Mouse (Mus musculus): ENCODE measurements around the gene Celf5.
A peak's percentile ranks its signal among the peaks of the same experiment; 100 is the strongest.
"Not testable (repeated sequence)": the region's sequence is repeated elsewhere in the genome, so short reads cannot be mapped to it uniquely, and the experiment has no call there.

Gene Celf5

DNA sequence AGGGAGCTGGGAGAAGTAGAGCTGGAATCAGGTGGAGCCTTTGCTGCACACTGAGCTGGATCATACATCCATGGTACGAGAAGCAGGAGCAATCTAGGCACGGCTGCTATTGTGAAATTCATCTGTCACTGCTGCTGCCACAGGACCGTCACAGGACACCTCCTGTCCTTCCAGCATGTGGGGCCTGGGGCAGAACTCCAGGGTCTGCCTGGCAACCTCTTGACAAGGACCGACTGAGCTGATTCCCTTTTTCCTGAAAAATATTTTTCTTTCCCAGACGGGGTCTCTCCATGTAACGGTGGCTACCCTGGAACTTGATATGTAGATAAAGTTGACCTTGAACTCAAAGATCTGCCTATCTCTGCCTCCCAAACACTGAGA lies 31.2 kb downstream of the Celf5 start:
- no peak for DNase-seq

GRCm38 (mm10) chr10:81450641-81451364 lies 31.7 kb downstream of the Celf5 start:
- DNase-seq: no peak

DNA sequence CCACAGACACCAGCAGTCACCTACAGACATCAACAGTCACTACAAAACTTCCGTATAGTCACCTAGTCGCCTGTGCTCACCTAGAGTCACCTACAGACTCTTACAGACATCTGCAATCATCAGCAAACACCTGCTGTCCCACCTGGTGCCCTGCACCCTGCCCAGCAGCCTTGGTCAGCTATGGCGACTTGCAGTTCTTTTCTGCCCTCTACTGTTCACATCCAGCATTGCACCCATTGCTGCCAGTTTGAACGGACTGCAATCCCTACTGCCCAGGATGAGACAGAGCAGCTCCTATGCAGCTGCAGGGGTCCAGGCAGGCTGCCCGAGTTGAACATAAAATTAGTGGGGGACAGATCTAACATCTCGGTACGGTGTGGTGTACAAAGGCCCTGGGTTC lies 32.4 kb downstream of the Celf5 start:
- peak; percentile 72 to 82 for DNase-seq

DNA sequence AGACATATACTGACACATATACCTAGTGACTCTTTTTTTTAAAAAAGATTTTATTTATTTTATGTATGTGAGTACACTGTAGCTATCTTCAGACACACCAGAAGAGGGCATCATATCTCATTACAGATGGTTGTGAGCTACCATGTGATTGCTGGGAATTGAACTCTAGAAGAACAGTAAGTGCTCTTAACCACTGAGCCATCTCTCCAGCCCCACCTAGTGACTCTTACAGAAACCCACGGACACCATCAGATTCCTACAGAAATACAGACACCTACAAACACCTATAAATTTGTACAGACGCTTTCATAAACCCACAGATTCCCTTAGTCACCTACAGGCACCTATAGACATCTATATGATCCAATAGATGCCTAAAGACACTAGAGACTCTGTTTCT lies 37.0 kb downstream of the Celf5 start:
- DNase-seq: not testable (repeated sequence)

DNA sequence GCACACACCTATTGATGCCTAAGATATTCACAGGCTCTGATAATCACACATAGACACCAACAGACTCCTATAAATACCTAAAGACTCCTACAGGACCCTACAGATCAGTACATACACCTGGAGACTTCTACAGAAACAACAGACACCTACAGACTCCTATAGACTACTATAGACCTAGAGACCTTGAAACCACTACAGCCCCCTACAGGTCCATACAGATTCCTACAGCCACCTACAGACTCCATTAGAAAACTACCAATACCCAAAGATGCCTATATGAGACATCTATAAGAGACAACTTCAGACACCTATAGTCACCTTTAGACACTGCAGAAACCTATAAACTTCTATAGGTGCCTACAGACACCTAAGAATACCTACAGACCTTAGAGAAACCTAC lies 41.5 kb downstream of the Celf5 start:
- DNase-seq: no peak

GRCm38 (mm10) chr10:81435436-81435835 lies 47.1 kb downstream of the Celf5 start:
- peak; percentile 83 to 87 for DNase-seq

DNA sequence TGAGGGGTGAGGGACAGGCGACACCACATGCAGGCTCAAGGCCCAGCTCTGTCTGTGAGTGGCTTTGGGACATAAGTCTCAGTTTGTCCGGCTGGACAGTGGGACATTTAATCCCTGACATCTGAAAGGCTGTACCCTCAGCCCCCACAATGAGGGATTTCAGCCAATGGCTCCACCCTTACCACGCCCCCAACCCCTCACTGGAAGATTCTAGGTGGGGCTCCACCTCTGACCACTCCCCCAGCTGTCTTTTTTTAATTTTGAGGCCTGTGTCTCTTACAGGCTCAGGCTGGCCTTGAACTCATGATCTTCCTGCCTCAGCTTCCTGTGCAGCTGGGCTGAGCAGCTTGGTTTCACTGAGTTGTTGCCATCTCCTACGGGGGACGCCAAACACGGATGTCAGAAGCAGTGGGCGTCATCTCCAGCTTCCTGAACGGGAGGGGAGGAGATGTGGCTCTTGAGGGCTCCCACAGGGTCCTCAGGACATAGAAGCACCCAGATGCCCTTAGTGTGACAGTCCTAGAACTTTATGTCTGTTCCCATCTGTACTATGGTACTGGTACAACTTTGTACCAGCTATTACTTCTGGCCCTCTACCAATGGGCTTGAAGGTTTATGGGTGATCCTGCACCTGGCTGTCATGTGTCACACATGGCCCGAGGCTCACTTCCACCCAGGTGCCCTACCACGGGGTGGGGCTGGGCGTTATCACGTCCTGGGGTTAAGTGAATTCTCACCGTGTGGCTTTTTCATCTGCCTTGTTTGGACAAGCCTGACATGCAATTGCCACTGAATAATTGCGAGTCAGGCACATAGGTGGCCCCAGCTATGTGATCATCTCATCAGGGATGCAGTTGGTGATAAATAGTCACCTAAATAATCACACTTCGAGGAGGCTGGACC lies 47.9 kb downstream of the Celf5 start:
- peak in 1 of 2 experiments; percentile 21 for DNase-seq

- DNase-seq: peak; percentile 80 to 81
Observed at GRCm38 (mm10) chr10:81433541-81434289, 48.8 kb downstream of the Celf5 start.

DNA sequence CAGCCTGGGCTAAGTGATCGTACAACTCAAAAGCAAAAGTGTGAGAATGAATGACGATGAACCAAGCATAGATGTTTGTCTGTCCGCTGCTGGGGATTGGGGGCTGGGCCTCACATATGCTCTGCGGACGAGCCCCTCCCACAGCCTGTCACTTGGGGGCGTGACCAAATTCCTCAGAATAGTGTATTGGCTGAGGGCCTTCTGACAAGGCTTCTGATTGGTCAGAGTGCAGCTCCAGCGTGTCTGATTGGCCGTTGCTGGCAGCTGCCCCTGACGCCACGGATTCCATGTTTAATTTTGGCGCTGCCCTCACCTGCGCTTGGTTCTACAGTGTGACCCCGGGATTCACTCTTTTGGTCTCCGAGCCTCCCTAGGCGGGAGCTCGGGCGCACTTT lies 49.6 kb downstream of the Celf5 start:
- peak; percentile 96 to 97 for DNase-seq

GRCm38 (mm10) chr10:81432169-81432867 lies 50.2 kb downstream of the Celf5 start:
- DNase-seq: no peak

GRCm38 (mm10) chr10:81431526-81432168 lies 50.9 kb downstream of the Celf5 start:
- peak in 1 of 2 experiments; percentile 31 for DNase-seq

DNA sequence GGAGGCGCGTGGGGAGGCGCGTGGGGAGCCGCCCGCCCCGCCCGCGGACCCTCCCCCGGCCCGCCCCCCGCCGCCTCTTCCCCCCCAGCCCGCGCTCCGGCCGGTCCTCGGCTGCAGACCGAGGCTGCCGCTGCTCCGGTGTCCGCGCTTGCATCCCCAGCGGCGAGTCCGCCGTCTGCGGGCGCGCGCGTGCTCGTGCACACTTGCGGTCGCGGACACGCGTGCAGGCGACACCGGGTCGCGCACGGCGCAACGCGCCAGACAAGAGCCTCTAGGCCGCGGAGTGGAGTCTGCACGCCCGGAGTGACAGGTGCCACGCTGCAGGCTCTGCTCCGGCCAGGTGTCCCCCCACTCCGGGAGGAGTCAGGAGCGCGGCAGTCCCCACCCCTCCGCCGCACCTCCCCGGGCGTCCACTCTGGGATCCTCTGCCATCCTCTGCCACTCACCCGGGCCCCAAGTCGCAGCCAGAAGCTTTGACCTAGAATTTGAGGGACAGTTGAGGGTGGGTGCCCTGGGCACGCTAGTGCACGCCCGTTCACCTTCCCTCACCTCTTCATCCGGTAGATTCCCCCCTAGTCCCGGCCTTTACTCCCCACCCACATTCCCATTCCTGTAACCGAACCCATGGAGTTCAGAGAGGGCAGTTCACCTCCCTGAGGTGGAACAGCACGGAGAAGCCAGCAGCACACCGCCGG lies 51.5 kb downstream of the Celf5 start:
- DNase-seq: peak in 1 of 2 experiments; percentile 53

GRCm38 (mm10) chr10:81430141-81430830 lies 52.2 kb downstream of the Celf5 start:
- DNase-seq: peak; percentile 77 to 81

DNA sequence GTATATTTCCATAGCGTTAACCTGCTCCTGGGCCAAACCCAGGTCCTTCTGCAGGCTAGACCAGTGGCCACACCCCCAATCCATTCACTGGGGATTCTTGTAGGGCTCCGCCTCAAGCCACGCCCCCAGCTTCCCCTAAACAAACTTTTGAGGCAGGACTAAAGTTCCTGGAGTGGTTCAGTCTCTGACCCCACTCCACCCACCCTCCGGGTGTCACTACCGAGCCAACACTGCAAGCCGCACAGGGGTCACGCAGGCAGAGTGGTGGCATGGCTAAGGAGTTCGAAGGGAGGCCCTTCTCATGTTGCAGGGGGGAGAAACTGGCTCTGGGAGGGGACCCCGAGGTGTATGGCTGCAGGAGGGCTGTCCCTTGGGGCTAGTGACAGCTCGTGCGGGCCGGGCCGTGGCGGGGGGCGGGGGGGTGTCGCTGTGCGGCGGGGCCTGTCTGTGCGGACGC lies 52.9 kb downstream of the Celf5 start:
- peak; percentile 94 to 96 for DNase-seq

GRCm38 (mm10) chr10:81429092-81429491 lies 53.4 kb downstream of the Celf5 start:
- DNase-seq: peak in 1 of 2 experiments; percentile 8

- DNase-seq: peak in 1 of 2 experiments; percentile 4
Observed at GRCm38 (mm10) chr10:81428507-81428870, 54.0 kb downstream of the Celf5 start.

- DNase-seq: peak in 1 of 2 experiments; percentile 4
Observed at GRCm38 (mm10) chr10:81427804-81428506, 54.6 kb downstream of the Celf5 start.

GRCm38 (mm10) chr10:81427327-81427726 lies 55.2 kb downstream of the Celf5 start:
- no peak for DNase-seq

- peak; percentile 76 for DNase-seq
Observed at GRCm38 (mm10) chr10:81426897-81427296, 55.6 kb downstream of the Celf5 start.
